Mouse (Mus musculus) forebrain, embryonic 15.5 days (tissue): ENCODE measurements around the gene Mettl15. TPM values are rescaled to one million over a fixed set of nuclear protein-coding genes. Genes with fewer than 3 reads are reported as not detected.

ENCODE experiments used
- ATAC-seq: fragments of 200-750 bp; cut with Nextera tagmentation; replicated peaks from 2 replicates; pipeline ENCODE4 v1.8.0; 2017; ENCODE audit warnings: mild to moderate bottlenecking, moderate TSS enrichment, moderate library complexity
- H3K27ac ChIP-seq: fragments of 300-500 bp; sonication (generic); replicated peaks from 2 replicates; pipeline ENCODE4 v1.5.1; 2015; ENCODE audit warnings: mild to moderate bottlenecking, inconsistent platforms
- H3K27me3 ChIP-seq: fragments of 300-500 bp; sonication (generic); 2 replicates; pipeline ENCODE4 v1.6.1; 2015; ENCODE audit warnings: inconsistent platforms
- H3K36me3 ChIP-seq: fragments of 300-500 bp; sonication (generic); 2 replicates; pipeline ENCODE4 v1.6.1; 2015; ENCODE audit warnings: mild to moderate bottlenecking, inconsistent platforms
- H3K4me1 ChIP-seq: fragments of 300-500 bp; sonication (generic); 2 replicates; pipeline ENCODE4 v1.6.1; 2015; ENCODE audit warnings: inconsistent platforms
- H3K4me2 ChIP-seq: fragments of 300-500 bp; sonication (generic); replicated peaks from 2 replicates; pipeline ENCODE4 v1.6.1; 2015; ENCODE audit warnings: mild to moderate bottlenecking, inconsistent platforms
- H3K4me3 ChIP-seq: fragments of 300-500 bp; sonication (generic); 2 replicates; pipeline ENCODE4 v1.5.1; 2015; ENCODE audit warnings: mild to moderate bottlenecking, inconsistent platforms
- H3K9ac ChIP-seq: fragments of 300-500 bp; sonication (generic); replicated peaks from 2 replicates; pipeline ENCODE4 v1.6.1; 2015; ENCODE audit warnings: mild to moderate bottlenecking, inconsistent platforms
- H3K9me3 ChIP-seq: fragments of 300-500 bp; sonication (generic); 2 replicates; pipeline ENCODE4 v1.6.1; 2016; ENCODE audit warnings: inconsistent platforms
- WGBS: fragments of 180-500 bp; shearing (Covaris S2); methylation state at CpG from one replicate; pipeline ENCODE4 v1.1.7; 2015; ENCODE audit warnings: mixed read lengths; 5-methylcytosine and 5-hydroxymethylcytosine counted together
- polyA plus RNA-seq: library from polyadenylated mRNA; unstranded; fragments of >200 nt; fragmentation: Nextera tagmentation; extraction: Ambion mirVana; gene quantifications from 2 replicates; pipeline ENCODE4 v1.2.1, GENCODE M21; 2015

The Mettl15 gene
- 11.0 and 11.8 TPM in 2 replicates for polyA plus RNA-seq

DNA sequence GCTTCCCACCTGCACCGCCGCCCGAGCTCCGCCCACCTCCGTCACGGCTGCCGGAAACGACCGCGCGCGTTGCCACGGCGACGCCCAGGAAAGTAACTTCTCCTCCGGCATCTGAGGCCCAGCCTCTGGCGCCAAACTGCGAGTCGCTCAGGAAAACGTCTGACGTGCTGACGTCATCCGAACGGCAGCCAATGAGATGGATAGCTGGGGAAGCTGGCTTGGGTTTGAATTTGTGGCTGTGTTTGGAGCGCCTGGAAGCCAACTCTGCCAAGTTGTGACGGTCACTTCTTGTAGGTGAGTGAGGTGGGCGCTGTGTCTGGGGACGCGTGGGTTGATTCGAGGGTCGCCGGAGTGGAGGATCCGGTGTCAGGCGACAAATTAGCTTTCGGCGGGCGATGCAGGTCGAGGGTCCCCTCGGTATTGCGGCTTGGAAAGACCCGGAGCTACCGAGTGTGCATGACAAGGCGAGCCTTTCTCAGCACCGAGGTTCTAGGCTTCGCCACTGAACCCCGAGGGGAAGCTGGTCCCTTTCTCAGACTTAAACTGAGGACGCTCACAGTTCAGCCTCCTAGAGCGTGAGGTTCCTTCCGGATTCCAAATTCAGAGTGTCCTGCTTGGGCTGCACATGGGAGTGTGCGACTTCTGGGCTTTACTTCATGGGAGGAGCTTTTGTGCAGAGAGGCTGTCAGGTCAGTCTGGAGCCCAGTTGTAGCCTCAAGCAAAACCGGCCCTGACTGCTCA lies at the start of gene Mettl15, which contains the start of gene Kif18a:
Gene Mettl15, minus strand, starts transcription at position 149 of the 741 bp plus-strand sequence.
Gene Kif18a, plus strand, starts transcription at position 139 of the 741 bp plus-strand sequence.
- under 1% methylated on average over 51 of the region's 51 CpGs for WGBS
- ATAC-seq = peak; percentile 99
- H3K36me3 ChIP-seq = no peaks in the 10 kb centered on the region
- H3K9ac ChIP-seq = peak within 1 kb of the TSS; percentile 61
- H3K9me3 ChIP-seq = no peaks in the 10 kb centered on the region
- H3K4me1 ChIP-seq = peaks cover 27% of the 10 kb centered on the region
- peak within 1 kb of the TSS; percentile 77 for H3K4me2 ChIP-seq
- peak within 1 kb of the TSS; percentile 78 for H3K27ac ChIP-seq
- peak within 1 kb of the TSS; percentile 81 for H3K4me3 ChIP-seq
- H3K27me3 ChIP-seq = no peaks in the 10 kb centered on the region

DNA sequence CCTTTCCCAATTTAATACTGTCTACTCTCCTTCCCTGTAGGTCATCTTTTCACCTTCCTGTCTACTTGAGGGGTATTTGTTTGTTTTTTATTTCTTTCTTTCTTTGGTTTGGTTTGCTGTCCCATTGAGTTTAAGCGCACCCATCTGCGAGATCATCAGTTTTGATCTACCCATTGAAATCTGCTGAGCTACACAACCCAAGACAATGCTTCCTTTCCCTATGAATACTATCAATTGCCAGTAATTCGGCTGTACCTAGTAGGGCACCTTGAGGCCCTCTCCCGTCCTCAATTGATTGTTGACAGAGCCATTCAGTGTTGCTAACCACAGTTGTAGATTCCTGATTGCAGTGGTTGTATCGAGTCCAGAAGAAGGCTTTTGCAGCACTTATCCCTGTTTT lies 30.8 kb upstream of the Mettl15 start:
- Histone ChIP-seq H3K4me3 (no peak overlapping the region), H3K4me2 (no peak overlapping the region), H3K9ac (no peak overlapping the region), H3K36me3 (no peaks in the 10 kb centered on the region), H3K27me3 (no peaks in the 10 kb centered on the region), H3K4me1 (no peaks in the 10 kb centered on the region), H3K27ac (no peak overlapping the region), H3K9me3 (no peaks in the 10 kb centered on the region)
- 93% methylated on average over 5 of the region's 5 CpGs for WGBS
- ATAC-seq = no peak

DNA sequence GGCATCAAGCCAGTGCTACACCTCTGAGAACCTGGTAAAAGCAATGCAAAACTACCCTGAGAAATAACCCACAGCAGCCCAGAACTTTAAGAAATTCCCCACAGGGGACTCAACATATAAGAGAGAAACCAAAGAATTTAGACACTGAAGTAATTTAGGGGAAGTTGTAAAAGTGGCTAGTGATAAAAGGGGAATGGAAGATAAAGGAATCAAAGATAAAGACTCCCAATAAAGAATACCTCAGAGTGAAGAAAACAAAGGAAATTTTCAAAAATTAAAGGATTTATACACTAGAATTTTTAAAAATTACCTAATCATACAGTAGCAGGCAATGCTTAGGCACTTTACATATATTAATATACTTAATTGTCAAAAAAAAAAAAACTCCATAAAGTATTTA lies 23.1 kb upstream of the Mettl15 start:
- Histone ChIP-seq H3K9ac (no peak overlapping the region), H3K4me3 (no peak overlapping the region), H3K27ac (no peak overlapping the region), H3K4me1 (no peaks in the 10 kb centered on the region), H3K36me3 (no peaks in the 10 kb centered on the region), H3K4me2 (no peak overlapping the region), H3K9me3 (no peaks in the 10 kb centered on the region), H3K27me3 (no peaks in the 10 kb centered on the region)
- no peak for ATAC-seq

DNA sequence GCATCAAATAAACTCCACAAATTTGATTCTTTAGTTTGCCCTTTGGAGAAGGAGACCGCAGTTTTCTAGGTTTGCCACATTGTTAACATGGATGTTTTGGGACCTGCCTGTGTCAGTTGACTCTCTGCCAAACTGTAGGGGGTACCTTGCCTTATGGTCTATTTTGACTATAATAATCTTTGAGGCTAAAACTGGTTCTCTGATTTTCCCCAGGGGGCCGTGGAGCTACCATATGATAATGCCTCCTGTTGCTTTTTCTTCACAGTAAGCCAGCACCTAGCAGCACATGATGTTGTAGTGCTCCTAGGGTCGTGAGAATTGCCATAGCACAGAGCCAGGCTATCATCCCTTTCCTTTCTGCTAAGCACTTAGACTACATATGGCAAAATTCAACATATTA lies 21.7 kb upstream of the Mettl15 start:
- ATAC-seq = no peak
- H3K9me3 ChIP-seq = no peaks in the 10 kb centered on the region
- H3K9ac ChIP-seq = no peak overlapping the region
- H3K36me3 ChIP-seq = no peaks in the 10 kb centered on the region
- H3K27ac ChIP-seq = no peak overlapping the region
- H3K4me3 ChIP-seq = no peak overlapping the region
- 90% methylated on average over 3 of the region's 3 CpGs for WGBS
- no peak overlapping the region for H3K4me2 ChIP-seq
- H3K4me1 ChIP-seq = no peaks in the 10 kb centered on the region
- H3K27me3 ChIP-seq = no peaks in the 10 kb centered on the region

DNA sequence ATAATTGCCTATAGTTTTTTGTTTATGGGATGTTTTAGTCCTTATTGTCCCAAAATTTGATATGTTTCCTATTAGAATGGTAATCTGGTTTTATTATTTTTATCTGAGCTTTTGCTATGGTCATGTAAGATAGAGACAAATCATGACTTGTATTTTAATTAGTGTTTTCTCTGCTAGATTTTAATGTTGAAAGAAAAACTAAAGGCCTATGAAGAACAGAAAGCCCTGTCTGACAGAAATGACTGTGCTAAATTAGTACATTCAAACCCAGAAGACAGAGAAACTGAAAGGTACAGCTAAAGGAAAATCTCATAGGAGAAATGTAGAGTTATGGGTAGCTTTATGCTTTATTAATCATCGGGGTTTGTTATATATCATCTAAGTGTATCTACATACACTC lies 17.6 kb upstream of the Mettl15 start:
- Histone ChIP-seq H3K4me3 (no peak overlapping the region), H3K4me2 (no peak overlapping the region), H3K9ac (no peak overlapping the region), H3K27ac (no peak overlapping the region), H3K27me3 (no peaks in the 10 kb centered on the region), H3K9me3 (no peaks in the 10 kb centered on the region), H3K36me3 (peaks cover 3% of the 10 kb centered on the region; the same call in 1 of the 2 replicates), H3K4me1 (no peaks in the 10 kb centered on the region)
- ATAC-seq = no peak
- WGBS = 91% methylated on average over 1 of the region's 1 CpGs

DNA sequence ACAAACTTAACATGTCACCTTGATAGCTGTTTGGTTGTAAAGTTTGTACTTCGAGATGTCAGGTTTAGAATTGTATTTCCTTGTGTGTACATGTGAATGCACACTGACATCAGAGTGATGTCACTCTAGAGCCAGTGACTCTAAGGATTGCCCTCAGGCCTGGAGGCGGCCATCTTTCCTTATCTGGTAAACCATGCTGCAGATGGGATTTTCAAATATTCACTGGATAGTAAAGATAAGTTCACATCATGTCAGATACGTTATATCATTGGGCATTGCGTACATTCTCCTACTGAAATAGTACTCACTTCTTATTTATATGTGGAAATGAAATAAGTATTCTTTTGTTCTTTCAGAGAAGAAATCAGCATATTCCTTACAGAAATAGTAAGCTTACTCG lies 15.7 kb upstream of the Mettl15 start:
- Histone ChIP-seq H3K9ac (no peak overlapping the region), H3K36me3 (peaks cover 6% of the 10 kb centered on the region; the same call in 1 of the 2 replicates), H3K27ac (no peak overlapping the region), H3K9me3 (no peaks in the 10 kb centered on the region), H3K4me1 (no peaks in the 10 kb centered on the region), H3K4me2 (no peak overlapping the region), H3K4me3 (no peak overlapping the region), H3K27me3 (no peaks in the 10 kb centered on the region)
- 89% methylated on average over 5 of the region's 5 CpGs for WGBS
- ATAC-seq = no peak

DNA sequence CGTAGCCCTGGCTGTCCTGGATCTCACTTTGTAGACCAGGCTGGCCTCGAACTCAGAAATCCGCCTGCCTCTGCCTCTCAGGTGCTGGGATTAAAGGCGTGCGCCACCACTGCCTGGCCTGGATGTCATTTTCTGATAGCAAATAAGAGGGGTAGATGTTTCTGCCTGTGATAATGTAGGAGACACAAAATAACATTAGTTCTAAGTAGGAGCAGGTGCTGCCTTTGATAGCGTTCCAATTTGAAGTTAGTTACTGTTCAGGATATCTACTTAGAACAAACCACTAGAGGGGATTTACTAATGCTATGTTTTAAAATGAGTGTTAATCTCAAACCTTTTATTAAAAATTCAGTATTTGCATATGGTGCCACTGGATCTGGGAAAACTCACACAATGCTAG lies 8.8 kb upstream of the Mettl15 start:
- Histone ChIP-seq H3K9me3 (no peaks in the 10 kb centered on the region), H3K27ac (no peak overlapping the region), H3K27me3 (no peaks in the 10 kb centered on the region), H3K36me3 (peaks cover 6% of the 10 kb centered on the region; the same call in 1 of the 2 replicates), H3K9ac (no peak overlapping the region), H3K4me2 (no peak overlapping the region), H3K4me1 (no peaks in the 10 kb centered on the region), H3K4me3 (no peak overlapping the region)
- ATAC-seq = no peak
- 96% methylated on average over 6 of the region's 6 CpGs for WGBS

DNA sequence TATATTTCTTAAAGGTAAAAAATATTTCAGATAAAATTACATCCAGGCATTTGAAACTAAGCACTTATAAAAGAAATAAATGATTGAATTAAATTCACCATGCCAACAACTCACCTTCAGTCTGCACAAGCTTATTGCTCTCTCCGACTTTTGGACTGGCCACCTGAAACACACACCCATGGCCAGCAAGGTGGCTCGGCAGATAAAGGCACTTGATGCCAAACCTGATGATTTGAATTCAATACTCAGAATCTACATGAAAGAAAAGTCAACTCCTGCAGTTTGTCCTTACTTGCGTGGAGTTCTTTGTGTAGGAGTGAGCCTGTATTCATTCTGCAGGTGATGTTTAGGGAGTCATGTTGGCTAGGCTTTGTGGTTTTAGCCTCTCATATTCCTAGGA lies 3.6 kb upstream of the Mettl15 start:
- Histone ChIP-seq H3K36me3 (no peaks in the 10 kb centered on the region), H3K4me3 (no peak overlapping the region), H3K4me2 (no peak overlapping the region), H3K9me3 (no peaks in the 10 kb centered on the region), H3K27ac (no peak overlapping the region), H3K4me1 (peaks cover 14% of the 10 kb centered on the region), H3K27me3 (no peaks in the 10 kb centered on the region), H3K9ac (no peak overlapping the region)
- ATAC-seq = no peak
- 91% methylated on average over 3 of the region's 3 CpGs for WGBS

DNA sequence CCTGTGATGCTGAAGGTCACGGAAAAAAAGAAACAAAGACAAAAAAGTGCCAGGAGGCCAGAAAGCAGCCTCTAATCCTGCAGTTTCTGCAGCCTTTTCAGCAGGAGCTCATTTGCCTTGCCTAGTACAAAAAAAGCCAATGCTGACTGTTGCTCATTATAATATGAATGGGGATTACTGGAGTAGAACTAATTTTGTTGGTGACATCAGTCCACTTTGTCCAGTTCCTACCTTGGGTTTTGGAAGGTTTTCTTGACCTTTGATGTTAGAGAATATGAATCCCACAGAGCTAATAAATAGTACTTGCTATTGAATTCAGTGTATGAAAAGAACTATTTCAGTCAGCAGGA lies 768 bp upstream of the Mettl15 start:
- 0% methylated on average over 1 of the region's 1 CpGs for WGBS
- H3K4me1 ChIP-seq = peaks cover 27% of the 10 kb centered on the region
- no peaks in the 10 kb centered on the region for H3K9me3 ChIP-seq
- no peaks in the 10 kb centered on the region for H3K27me3 ChIP-seq
- peak overlapping the region; percentile 61 for H3K9ac ChIP-seq
- peak overlapping the region; percentile 77 for H3K4me2 ChIP-seq
- no peaks in the 10 kb centered on the region for H3K36me3 ChIP-seq
- peak overlapping the region; percentile 81 for H3K4me3 ChIP-seq
- peak; percentile 5; the same call in 1 of the 2 replicates for ATAC-seq
- H3K27ac ChIP-seq = peak overlapping the region; percentile 78

DNA sequence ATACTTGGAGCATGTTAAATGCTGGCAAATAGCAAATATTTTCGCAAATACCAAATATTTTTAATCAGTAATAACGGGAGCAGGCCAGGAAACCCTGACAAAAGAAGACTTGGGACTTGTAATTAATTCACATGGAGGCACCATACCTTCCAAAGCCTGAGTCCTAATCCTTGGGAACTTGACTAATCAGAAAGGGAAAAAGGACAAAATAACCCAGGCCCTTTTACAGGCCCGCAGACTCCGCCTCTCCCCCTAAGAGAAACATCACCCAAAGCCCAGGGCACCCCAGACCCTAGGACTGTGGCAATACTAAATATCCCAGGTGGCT lies 312 bp downstream of the Mettl15 start:
- Histone ChIP-seq H3K9ac (peak overlapping the region; percentile 61), H3K27ac (peak overlapping the region; percentile 78), H3K4me1 (peaks cover 27% of the 10 kb centered on the region), H3K4me3 (peak overlapping the region; percentile 81), H3K4me2 (peak overlapping the region; percentile 77), H3K36me3 (no peaks in the 10 kb centered on the region), H3K9me3 (no peaks in the 10 kb centered on the region), H3K27me3 (no peaks in the 10 kb centered on the region)
- ATAC-seq = no peak
- 5% methylated on average over 4 of the region's 4 CpGs for WGBS

DNA sequence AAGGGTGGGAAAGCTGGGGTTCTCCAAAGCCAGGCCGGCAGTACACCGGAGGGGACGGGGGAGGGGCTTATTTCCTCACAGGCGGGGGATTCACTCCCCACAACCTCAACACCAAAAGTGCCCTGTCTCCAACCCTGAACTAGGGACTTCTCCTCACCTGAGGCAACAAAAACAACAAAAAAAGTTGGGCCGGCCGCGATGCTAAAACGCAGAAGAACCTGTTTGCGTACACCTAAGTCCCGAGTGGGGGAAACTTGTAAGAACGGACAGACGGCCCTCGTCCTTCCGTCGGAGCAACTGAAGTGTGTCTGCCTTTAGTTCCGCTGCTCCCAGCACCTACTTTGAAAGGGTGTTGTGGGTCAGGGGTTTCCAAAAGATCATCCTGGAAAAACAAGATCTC lies 2.5 kb downstream of the Mettl15 start:
- H3K9ac ChIP-seq = peak overlapping the region; percentile 37; the same call in 1 of the 2 replicates
- H3K9me3 ChIP-seq = no peaks in the 10 kb centered on the region
- H3K27ac ChIP-seq = no peak overlapping the region
- under 1% methylated on average over 16 of the region's 16 CpGs for WGBS
- no peaks in the 10 kb centered on the region for H3K27me3 ChIP-seq
- peak overlapping the region; percentile 45 for H3K4me3 ChIP-seq
- no peaks in the 10 kb centered on the region for H3K36me3 ChIP-seq
- ATAC-seq = no peak
- H3K4me2 ChIP-seq = peak overlapping the region; percentile 50
- H3K4me1 ChIP-seq = peaks cover 27% of the 10 kb centered on the region

DNA sequence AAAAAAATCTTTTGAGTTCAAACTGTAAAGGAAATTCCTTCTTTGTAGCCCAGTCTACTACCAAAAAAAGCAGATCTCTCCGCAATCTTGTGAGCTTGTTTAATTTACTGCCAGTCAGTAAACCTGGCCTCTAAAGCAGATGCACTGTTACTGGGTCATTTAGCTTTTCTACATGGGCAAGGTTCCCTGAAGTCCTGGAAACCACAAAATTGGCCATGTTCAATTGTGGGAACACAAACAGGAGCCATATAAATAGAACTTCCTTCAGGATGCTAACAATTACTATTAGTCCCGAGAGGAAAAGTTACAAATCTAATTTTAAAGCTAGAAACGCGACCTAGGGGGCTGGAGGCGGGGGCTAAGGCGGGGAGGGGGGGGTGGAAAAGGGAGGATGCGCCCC lies 3.0 kb downstream of the Mettl15 start:
- ATAC-seq = no peak

DNA sequence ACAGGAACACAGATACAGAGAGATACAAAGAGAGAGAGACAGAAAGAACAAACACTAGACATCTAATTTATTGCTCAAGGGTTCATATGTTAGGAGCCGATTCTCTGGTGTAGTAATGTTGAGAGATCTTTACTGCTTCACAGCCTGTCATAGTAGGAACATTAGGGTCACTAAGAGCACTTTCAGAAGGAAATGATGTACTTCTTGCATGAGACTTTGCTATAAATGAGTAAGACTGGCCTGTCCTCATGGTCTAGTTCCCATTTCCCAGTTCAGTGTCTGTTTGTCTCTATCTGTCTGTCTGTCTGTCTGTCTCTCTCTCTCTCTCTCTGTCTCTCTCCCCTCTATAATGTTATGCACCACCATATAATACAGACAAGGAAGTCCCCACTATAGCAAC lies 7.5 kb downstream of the Mettl15 start:
- 97% methylated on average over 1 of the region's 1 CpGs for WGBS
- Histone ChIP-seq H3K9me3 (no peaks in the 10 kb centered on the region), H3K36me3 (no peaks in the 10 kb centered on the region), H3K27me3 (no peaks in the 10 kb centered on the region), H3K27ac (no peak overlapping the region), H3K9ac (no peak overlapping the region), H3K4me1 (peaks cover 7% of the 10 kb centered on the region), H3K4me3 (no peak overlapping the region), H3K4me2 (no peak overlapping the region)
- no peak for ATAC-seq

More for the DNA sequence above, 3.0 kb downstream of the Mettl15 start:
- Histone ChIP-seq H3K9me3 (no peaks in the 10 kb centered on the region), H3K27me3 (no peaks in the 10 kb centered on the region), H3K4me2 (peak overlapping the region; percentile 50), H3K9ac (peak overlapping the region; percentile 37; the same call in 1 of the 2 replicates), H3K4me3 (peak overlapping the region; percentile 45), H3K36me3 (no peaks in the 10 kb centered on the region), H3K27ac (no peak overlapping the region), H3K4me1 (peaks cover 27% of the 10 kb centered on the region)
- 6% methylated on average over 7 of the region's 7 CpGs for WGBS
